Mouse (Mus musculus) kidney, embryonic 15.5 days (tissue): Measurements from ENCODE around the gene Bbs5. TPM values are rescaled to one million over a fixed set of nuclear protein-coding genes. Genes with fewer than 3 reads are reported as not detected.
"Not testable (repeated sequence)": the region's sequence is repeated elsewhere in the genome, so short reads cannot be mapped to it uniquely, and the experiment has no call there.

Source experiments
- ATAC-seq: fragments of 200-750 bp; cut with Nextera tagmentation; replicated peaks from 2 replicates; pipeline ENCODE4 v1.8.0; 2017; ENCODE audit warnings: moderate TSS enrichment; ENCODE audit not compliant: low FRiP score
- H3K27ac ChIP-seq: fragments of 300-500 bp; sonication (generic); 2 replicates; pipeline ENCODE4 v1.5.1; 2015; ENCODE audit warnings: mild to moderate bottlenecking, inconsistent platforms
- H3K27me3 ChIP-seq: fragments of 300-500 bp; sonication (generic); 2 replicates; pipeline ENCODE4 v1.6.1; 2015; ENCODE audit warnings: inconsistent platforms
- H3K36me3 ChIP-seq: fragments of 300-500 bp; sonication (generic); 2 replicates; pipeline ENCODE4 v1.6.1; 2015; ENCODE audit warnings: inconsistent platforms
- H3K4me1 ChIP-seq: fragments of 300-500 bp; sonication (generic); 2 replicates; pipeline ENCODE4 v1.6.1; 2015; ENCODE audit warnings: inconsistent platforms
- H3K4me2 ChIP-seq: fragments of 300-500 bp; sonication (generic); 2 replicates; pipeline ENCODE4 v1.6.1; 2015; ENCODE audit warnings: moderate library complexity, mild to moderate bottlenecking, inconsistent platforms
- H3K4me3 ChIP-seq: fragments of 300-500 bp; sonication (generic); replicated peaks from 2 replicates; pipeline ENCODE4 v1.5.1; 2015; ENCODE audit warnings: mild to moderate bottlenecking, inconsistent platforms
- H3K9ac ChIP-seq: fragments of 300-500 bp; sonication (generic); 2 replicates; pipeline ENCODE4 v1.6.1; 2015; ENCODE audit warnings: mild to moderate bottlenecking, inconsistent platforms
- H3K9me3 ChIP-seq: fragments of 300-500 bp; sonication (generic); replicated peaks from 2 replicates; pipeline ENCODE4 v1.6.1; 2016; ENCODE audit warnings: inconsistent platforms
- WGBS: fragments of 180-500 bp; shearing (Covaris S2); methylation state at CpG from one replicate; pipeline ENCODE4 v1.1.7; 2015; ENCODE audit warnings: mixed read lengths; 5-methylcytosine and 5-hydroxymethylcytosine counted together
- polyA plus RNA-seq: library from polyadenylated mRNA; unstranded; fragments of >200 nt; fragmentation: Nextera tagmentation; extraction: Ambion mirVana; gene quantifications from 2 replicates; pipeline ENCODE4 v1.2.1, GENCODE M21; 2015

Bbs5 gene
- polyA plus RNA-seq, 1 experiment from 2014 or later: 17.6 TPM

DNA sequence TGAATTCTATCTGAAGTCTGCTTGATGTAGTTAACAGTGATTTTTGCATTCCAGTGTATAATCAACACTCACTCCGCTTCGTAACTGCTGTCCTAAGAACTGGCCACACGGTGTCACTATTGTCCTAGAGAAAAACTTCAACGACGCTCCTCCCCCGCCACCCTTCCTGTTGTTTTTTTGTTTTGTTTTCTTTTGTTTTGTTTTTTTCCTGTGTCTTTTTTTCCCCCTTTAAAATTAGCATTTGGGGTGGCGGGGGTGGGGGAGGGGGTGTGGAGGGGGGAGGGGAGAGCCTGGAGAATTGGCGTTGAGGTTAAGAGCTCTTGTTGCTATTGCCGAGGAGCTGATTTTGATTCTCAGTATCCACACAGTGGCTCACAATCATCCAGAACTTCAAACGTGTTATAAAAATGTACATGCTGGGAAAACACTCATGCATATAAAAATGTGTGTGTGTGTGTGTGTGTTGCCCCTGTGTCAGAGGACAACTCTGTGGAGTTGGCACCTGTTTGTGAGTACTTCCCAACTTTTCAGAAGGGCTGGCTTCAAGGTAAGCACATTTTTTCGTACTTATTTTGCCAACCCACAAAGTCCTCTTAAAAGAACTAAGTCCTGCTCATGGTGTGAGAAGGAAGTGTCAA is 11.8 kb upstream of the Bbs5 start:
- no peaks in the 10 kb centered on the region for H3K9me3 ChIP-seq
- H3K4me3 ChIP-seq: peak overlapping the region; percentile 43
- H3K9ac ChIP-seq: 0 out of 2 replicates have a peak overlapping the region, but pooled peaks have one; percentile 2
- ATAC-seq: no peak
- H3K27ac ChIP-seq: no peak overlapping the region
- 0 out of 2 replicates have a peak, but pooled peaks cover 2% of the 10 kb centered on the region for H3K27me3 ChIP-seq
- peak overlapping the region; percentile 53 for H3K4me2 ChIP-seq
- 8% methylated on average over 11 of the region's 11 CpGs for WGBS
- H3K36me3 ChIP-seq: no peaks in the 10 kb centered on the region
- peaks cover 12% of the 10 kb centered on the region; the same call in 1 of the 2 replicates for H3K4me1 ChIP-seq

DNA sequence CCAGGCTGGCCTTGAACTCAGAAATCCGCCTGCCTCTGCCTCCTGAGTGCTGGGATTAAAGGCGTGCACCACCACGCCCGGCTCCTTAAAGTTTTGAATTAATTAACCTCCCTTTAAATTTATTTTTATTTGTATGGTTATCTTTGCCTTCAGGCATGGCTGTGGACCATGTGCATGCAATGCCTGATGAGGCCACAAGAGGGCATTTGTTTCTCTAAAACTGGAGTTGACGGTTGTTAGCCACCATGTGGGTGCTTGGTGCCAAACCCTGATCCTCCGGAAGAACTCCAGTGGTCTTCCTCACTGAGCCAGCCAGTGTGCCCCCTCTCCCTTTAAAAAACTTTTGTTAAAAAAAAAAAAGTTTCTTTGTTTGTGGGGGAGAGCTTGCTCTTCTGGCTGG is 11.2 kb upstream of the Bbs5 start:
- Histone ChIP-seq H3K27ac (no peak overlapping the region), H3K4me2 (no peak overlapping the region), H3K36me3 (no peaks in the 10 kb centered on the region), H3K27me3 (0 out of 2 replicates have a peak, but pooled peaks cover 2% of the 10 kb centered on the region), H3K4me3 (no peak overlapping the region), H3K9me3 (no peaks in the 10 kb centered on the region), H3K4me1 (peaks cover 16% of the 10 kb centered on the region), H3K9ac (no peak overlapping the region)
- 80% methylated on average over 6 of the region's 6 CpGs for WGBS
- no peak for ATAC-seq

DNA sequence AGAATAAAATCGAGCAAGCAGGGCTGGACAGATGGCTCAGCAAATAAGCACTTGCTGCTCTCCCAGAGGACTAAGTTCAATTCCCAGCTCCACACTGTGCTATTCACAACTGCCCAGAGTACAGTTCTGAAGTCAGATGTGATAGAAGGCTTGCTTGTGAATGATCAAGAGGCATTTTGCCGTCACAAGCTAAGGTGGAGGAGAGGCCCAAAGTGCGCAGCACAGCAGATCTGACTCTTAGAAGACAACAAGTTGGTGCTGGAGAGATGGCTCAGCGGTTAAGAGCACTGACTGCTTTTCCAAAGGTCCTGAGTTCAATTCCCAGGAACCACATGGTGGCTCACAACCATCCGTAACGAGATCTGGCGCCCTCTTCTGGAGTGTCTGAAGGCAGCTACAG is 9.0 kb upstream of the Bbs5 start:
- H3K36me3 ChIP-seq, H3K9ac ChIP-seq, H3K27ac ChIP-seq, H3K4me3 ChIP-seq, H3K27me3 ChIP-seq, H3K4me2 ChIP-seq, ATAC-seq, H3K9me3 ChIP-seq: not testable (repeated sequence)
- WGBS: 82% methylated on average over 7 of the region's 7 CpGs
- peaks cover 20% of the 10 kb centered on the region for H3K4me1 ChIP-seq

DNA sequence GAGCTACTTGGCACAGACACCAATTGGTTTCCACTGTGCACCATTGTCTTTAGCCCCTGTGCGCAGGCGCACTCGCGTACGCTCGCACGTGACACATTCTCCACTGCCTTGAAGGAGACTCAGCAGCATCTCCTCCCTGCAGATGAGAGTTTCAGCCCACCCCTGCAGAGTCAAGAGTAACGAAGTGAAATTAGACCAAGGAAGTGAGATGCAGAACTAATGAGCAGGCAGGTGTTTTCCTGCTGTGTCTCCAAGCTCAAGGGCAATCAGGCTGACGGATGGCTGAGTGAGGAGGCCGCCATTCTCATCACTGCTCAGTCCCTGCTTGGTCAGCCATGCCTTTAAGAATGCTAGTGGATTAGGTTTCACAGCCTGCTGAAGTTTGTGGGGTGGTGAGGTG is 6.9 kb upstream of the Bbs5 start:
- H3K9ac ChIP-seq: no peak overlapping the region
- peak overlapping the region; percentile 88 for H3K27ac ChIP-seq
- H3K27me3 ChIP-seq: no peaks in the 10 kb centered on the region
- 32% methylated on average over 10 of the region's 10 CpGs for WGBS
- H3K9me3 ChIP-seq: no peaks in the 10 kb centered on the region
- H3K4me2 ChIP-seq: peak overlapping the region; percentile 44
- no peaks in the 10 kb centered on the region for H3K36me3 ChIP-seq
- ATAC-seq: peak; percentile 94
- peaks cover 11% of the 10 kb centered on the region; the same call in 1 of the 2 replicates for H3K4me1 ChIP-seq
- peak overlapping the region; percentile 20; the same call in 1 of the 2 replicates for H3K4me3 ChIP-seq

DNA sequence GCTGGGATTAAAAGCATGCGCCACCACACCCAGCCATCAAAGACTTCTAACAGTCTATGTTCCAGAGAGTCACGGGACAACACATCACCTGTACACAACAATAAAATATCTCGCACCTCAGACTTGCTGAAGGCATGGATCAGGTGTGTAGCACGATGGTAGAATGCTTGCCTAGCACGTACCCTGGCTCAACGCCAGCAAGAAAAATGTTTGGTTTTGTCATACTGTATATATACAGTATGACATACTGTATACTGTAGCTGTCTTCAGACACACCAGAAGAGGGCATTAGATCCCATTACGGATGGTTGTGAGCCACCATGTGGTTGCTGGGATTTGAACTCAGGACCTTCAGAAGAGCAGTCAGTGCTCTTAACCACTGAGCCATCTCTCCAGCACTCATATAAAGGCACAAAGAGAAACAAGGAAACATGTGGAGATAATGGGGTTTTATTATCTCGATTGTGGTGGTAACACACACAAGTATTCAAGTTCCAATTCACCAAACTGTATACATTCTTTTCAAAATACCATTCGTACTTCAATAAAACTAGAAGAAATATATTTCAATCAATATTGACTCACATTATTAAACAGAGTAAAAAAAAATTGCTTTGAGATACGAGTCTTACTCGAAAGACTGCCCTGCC is 1.9 kb upstream of the Bbs5 start:
- Histone ChIP-seq H3K9me3 (no peaks in the 10 kb centered on the region), H3K9ac (no peak overlapping the region), H3K4me2 (no peak overlapping the region), H3K4me1 (peaks cover 18% of the 10 kb centered on the region), H3K27me3 (no peaks in the 10 kb centered on the region), H3K36me3 (no peaks in the 10 kb centered on the region), H3K4me3 (no peak overlapping the region), H3K27ac (no peak overlapping the region)
- ATAC-seq: no peak
- 92% methylated on average over 11 of the region's 11 CpGs for WGBS

DNA sequence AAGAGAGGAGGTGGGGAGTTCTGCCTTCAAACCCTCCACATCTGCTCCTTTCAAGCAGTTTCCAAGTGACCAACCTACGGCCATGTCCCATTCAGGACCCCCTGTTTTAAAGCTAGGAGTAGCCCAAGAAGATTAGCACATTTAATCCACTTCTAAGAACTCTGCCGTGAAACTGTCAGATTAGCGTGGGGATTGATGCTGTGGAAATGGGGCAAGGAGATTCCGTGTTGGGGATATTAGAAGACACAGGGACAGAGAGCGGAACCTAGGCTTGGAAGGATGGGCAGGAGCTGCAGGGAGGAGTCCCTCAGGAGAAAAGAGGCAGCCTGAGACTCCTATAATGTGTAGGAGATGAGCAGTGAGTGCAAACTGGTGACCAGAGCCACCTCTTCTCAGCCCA is 2.7 kb downstream of the Bbs5 start:
- H3K27me3 ChIP-seq: no peaks in the 10 kb centered on the region
- 92% methylated on average over 5 of the region's 5 CpGs for WGBS
- H3K27ac ChIP-seq: no peak overlapping the region

DNA sequence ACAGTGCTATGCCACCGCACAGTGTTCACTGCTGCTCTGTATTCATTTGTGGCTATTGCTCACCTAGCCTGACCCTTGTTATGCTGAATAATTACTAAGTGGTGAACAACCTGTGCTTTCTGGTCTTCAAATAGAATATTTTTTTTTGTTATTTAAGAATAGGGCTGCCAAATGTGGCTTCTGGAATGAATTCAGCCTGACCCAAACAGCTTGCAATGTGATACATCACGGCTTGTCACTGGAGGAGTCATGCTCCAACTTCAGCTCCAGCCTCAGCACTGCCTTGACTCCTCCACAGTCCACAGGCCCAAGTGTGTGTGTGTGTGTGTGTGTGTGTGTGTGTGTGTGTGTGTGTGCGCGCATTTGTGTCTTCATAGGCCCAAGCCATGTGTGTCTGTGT is 12.4 kb downstream of the Bbs5 start:
- no peak overlapping the region for H3K27ac ChIP-seq
- H3K9ac ChIP-seq: no peak overlapping the region
- 86% methylated on average over 4 of the region's 4 CpGs for WGBS
- no peaks in the 10 kb centered on the region for H3K9me3 ChIP-seq
- no peak overlapping the region for H3K4me3 ChIP-seq
- no peak for ATAC-seq
- H3K4me2 ChIP-seq: no peak overlapping the region
- H3K4me1 ChIP-seq: no peaks in the 10 kb centered on the region
- no peaks in the 10 kb centered on the region for H3K27me3 ChIP-seq
- peaks cover 44% of the 10 kb centered on the region for H3K36me3 ChIP-seq

More for the DNA sequence above, 2.7 kb downstream of the Bbs5 start:
- Histone ChIP-seq H3K9ac (no peak overlapping the region), H3K9me3 (no peaks in the 10 kb centered on the region), H3K4me3 (no peak overlapping the region), H3K36me3 (peaks cover 7% of the 10 kb centered on the region), H3K4me1 (peaks cover 10% of the 10 kb centered on the region), H3K4me2 (no peak overlapping the region)
- ATAC-seq: no peak

DNA sequence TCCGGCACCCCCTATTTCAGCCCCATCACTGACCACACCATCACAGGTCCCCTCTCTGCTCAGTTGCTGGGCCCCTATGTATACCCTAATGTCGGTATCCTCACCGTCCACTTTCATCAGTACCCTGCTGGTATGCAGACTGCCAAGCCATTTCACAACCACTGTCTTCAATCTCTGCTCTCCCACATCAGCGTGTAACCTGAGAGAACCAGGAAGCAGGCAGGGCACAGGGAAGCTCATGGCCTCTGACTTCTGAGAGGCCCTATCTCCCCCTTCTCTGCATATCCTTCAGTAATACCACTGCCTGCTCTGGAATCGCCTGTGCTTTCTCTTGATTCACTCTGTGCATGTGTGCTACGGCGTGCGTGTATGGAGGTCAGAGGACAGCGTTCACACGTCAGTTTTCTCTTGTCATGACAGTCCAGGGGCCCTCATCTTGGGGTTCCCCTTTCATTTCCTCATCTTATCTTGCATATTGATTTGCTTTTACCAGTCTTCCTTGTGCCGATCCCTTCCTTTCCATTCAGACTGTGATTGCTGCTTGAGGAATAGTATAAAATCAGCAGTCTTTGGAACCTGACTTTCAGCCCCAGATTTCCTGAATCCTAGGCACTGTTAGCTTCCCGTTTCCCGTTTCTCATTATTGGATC is 17.0 kb downstream of the Bbs5 start:
- no peak overlapping the region for H3K4me2 ChIP-seq
- no peaks in the 10 kb centered on the region for H3K9me3 ChIP-seq
- ATAC-seq: 0 out of 2 replicates have a peak, but pooled peaks have one; percentile 33
- peaks cover 24% of the 10 kb centered on the region for H3K36me3 ChIP-seq
- no peak overlapping the region for H3K27ac ChIP-seq
- no peak overlapping the region for H3K4me3 ChIP-seq
- H3K4me1 ChIP-seq: no peaks in the 10 kb centered on the region
- no peak overlapping the region for H3K9ac ChIP-seq
- WGBS: 55% methylated on average over 13 of the region's 13 CpGs
- H3K27me3 ChIP-seq: no peaks in the 10 kb centered on the region

DNA sequence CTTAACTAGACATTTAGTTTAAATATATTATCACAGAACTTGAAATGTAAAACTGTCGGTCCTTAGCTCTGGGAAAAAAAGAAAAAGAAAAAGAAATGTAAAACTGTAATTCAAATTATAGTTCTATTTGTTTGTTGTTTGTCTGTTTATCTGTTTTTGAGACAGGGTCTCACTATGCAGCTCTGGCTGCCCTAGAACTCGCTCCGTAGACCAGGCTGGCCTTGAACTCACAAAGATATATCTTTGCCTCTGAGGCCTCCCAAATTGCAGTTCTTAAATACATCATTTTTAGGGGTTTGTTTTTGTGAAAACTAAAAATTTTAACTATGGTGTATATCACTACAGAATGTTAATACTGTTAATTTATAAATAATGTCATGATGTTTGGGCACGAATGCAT is 20.7 kb downstream of the Bbs5 start:
- H3K4me2 ChIP-seq: no peak overlapping the region
- no peak overlapping the region for H3K9ac ChIP-seq
- H3K27ac ChIP-seq: no peak overlapping the region
- no peaks in the 10 kb centered on the region for H3K9me3 ChIP-seq
- H3K36me3 ChIP-seq: peaks cover 22% of the 10 kb centered on the region
- H3K27me3 ChIP-seq: no peaks in the 10 kb centered on the region
- H3K4me3 ChIP-seq: no peak overlapping the region
- WGBS: 93% methylated on average over 4 of the region's 4 CpGs
- ATAC-seq: no peak
- H3K4me1 ChIP-seq: no peaks in the 10 kb centered on the region

DNA sequence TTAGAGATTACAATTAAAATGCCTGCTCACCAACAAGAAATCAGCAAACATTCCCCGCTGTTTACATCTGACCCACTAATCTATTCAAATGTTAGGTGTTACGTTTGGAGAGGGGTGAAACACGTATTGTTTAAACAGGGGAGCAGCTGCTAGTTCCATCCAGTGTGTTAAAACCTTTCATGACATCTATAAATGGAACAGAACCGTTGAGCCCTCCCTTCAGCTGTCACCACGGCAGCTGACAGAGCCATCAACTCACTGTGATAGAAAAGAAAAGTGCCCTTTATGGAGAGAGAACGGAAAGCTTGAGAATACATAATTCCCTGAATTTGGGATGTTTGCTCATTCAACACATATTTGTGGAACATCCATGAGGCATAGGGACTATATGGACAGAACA is 21.4 kb downstream of the Bbs5 start:
- Histone ChIP-seq H3K36me3 (peaks cover 19% of the 10 kb centered on the region), H3K4me2 (no peak overlapping the region), H3K27ac (no peak overlapping the region), H3K9me3 (no peaks in the 10 kb centered on the region), H3K27me3 (no peaks in the 10 kb centered on the region), H3K4me1 (no peaks in the 10 kb centered on the region), H3K9ac (no peak overlapping the region), H3K4me3 (no peak overlapping the region)
- WGBS: 80% methylated on average over 6 of the region's 6 CpGs
- no peak for ATAC-seq

DNA sequence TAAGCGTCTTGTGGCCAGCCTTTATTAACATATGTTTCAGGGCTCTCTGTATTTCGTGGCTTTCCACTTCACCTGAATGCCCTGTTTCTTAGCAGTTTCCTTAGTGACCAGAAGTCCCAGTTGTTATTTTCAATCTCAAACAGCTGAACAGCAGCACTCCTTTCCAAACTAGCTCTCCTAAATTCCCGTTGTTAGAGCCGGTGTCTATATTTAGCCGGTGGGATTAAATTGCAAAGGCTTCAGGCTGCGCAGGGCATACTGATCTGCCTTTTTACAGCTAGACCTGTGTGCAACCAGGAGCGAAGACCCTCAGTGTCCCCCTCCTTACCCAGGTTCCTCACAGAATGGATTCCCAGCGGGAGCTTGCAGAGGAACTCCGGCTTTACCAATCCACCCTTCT is 22.9 kb downstream of the Bbs5 start, which contains the start of gene Klhl41:
Klhl41 (plus strand) TSS at position 268 of the 400 bp plus-strand sequence.
- ATAC-seq: no peak
- Histone ChIP-seq H3K27me3 (no peaks in the 10 kb centered on the region), H3K4me1 (no peaks in the 10 kb centered on the region), H3K4me3 (no peak within 1 kb of the TSS), H3K4me2 (no peak within 1 kb of the TSS), H3K9me3 (no peaks in the 10 kb centered on the region), H3K27ac (no peak within 1 kb of the TSS), H3K36me3 (peaks cover 19% of the 10 kb centered on the region), H3K9ac (no peak within 1 kb of the TSS)
- WGBS: 81% methylated on average over 9 of the region's 9 CpGs

DNA sequence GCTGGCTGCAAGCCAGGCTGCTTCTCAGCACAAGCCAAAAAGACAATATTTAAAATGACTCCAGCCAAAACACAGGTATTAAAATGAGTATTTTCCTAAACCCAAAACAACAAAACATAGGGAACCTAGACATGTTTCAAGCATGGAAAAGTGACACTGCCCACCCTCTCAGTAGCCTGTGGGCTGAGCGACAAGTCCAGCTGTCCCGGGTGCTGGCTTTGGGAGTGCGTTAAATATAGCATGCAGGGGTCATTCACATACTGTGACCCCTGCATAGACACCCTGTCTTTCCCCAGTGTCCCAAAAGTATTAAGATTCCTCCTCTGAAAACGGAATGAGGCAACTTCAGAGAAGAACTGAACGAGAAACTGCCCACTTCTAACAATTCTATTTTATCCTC is 26.8 kb downstream of the Bbs5 start:
- Histone ChIP-seq H3K9me3 (no peaks in the 10 kb centered on the region), H3K27me3 (no peaks in the 10 kb centered on the region), H3K36me3 (0 out of 2 replicates have a peak, but pooled peaks cover 6% of the 10 kb centered on the region), H3K4me3 (no peak overlapping the region), H3K9ac (no peak overlapping the region), H3K4me2 (no peak overlapping the region), H3K27ac (no peak overlapping the region), H3K4me1 (no peaks in the 10 kb centered on the region)
- 61% methylated on average over 5 of the region's 5 CpGs for WGBS
- no peak for ATAC-seq
